Mouse (Mus musculus) myocyte (in vitro differentiated cells): ENCODE data around the gene Slc7a8. TPM values are rescaled to one million over a fixed set of nuclear protein-coding genes. Genes with fewer than 3 reads are reported as not detected.

Experiments
- H3K27me3 ChIP-seq: one replicate; pipeline ENCODE4 v1.6.1; 2011; ENCODE audit not compliant: control insufficient read depth, insufficient read depth, insufficient read length
- H3K36me3 ChIP-seq: one replicate; pipeline ENCODE4 v1.6.1; 2011; ENCODE audit not compliant: control insufficient read depth, insufficient read depth
- H3K4me2 ChIP-seq: one replicate; pipeline ENCODE4 v1.6.1; 2011; ENCODE audit warnings: low read depth, control low read depth
- H3K4me3 ChIP-seq: one replicate; pipeline ENCODE4 v1.5.1; 2011; ENCODE audit warnings: mild to moderate bottlenecking, control low read depth, moderate library complexity
- H3K79me2 ChIP-seq: one replicate; pipeline ENCODE4 v1.6.1; 2011; ENCODE audit not compliant: control insufficient read depth, insufficient read depth
- H3ac ChIP-seq: one replicate; pipeline ENCODE4 v1.6.1; 2011; ENCODE audit not compliant: control insufficient read depth, insufficient read length
- CEBPB ChIP-seq: IDR thresholded peaks from 2 replicates; pipeline ENCODE4 v1.6.1; 2011; ENCODE audit warnings: mild to moderate bottlenecking, moderate library complexity; ENCODE audit not compliant: poor library complexity, insufficient read depth, severe bottlenecking
- E2F4 ChIP-seq: IDR thresholded peaks from one replicate; pipeline ENCODE4 v1.6.1; 2011; ENCODE audit warnings: mild to moderate bottlenecking, control low read depth, moderate library complexity; ENCODE audit not compliant: insufficient read depth
- MAX ChIP-seq: IDR thresholded peaks from one replicate; pipeline ENCODE4 v1.6.1; 2011; ENCODE audit warnings: low read depth, mild to moderate bottlenecking, control low read depth
- MYOD1 ChIP-seq, 3 experiments: IDR thresholded peaks; one replicate each; pipeline ENCODE4 v1.6.1; 2011; ENCODE audit warnings: control low read depth in 2 of 3, low read depth in 2 of 3, mild to moderate bottlenecking in 2 of 3, moderate library complexity in 1 of 3; ENCODE audit not compliant: insufficient read length in 2 of 3, control insufficient read depth in 1 of 3
- MYOG ChIP-seq, 3 experiments: IDR thresholded peaks; one replicate each; pipeline ENCODE4 v1.6.1; 2011; ENCODE audit warnings: control low read depth in 2 of 3, low read depth in 2 of 3, mild to moderate bottlenecking in 2 of 3; ENCODE audit not compliant: insufficient read length in 2 of 3, control insufficient read depth in 1 of 3, insufficient read depth in 1 of 3
- POLR2A ChIP-seq: IDR thresholded peaks from one replicate; pipeline ENCODE4 v1.6.1; 2011; ENCODE audit warnings: low read depth, mild to moderate bottlenecking, control low read depth, moderate library complexity; ENCODE audit not compliant: insufficient read length
- POLR2AphosphoS2 ChIP-seq: IDR thresholded peaks from one replicate; pipeline ENCODE4 v1.6.1; 2011; ENCODE audit warnings: low read depth, control low read depth; ENCODE audit not compliant: insufficient read length
- REST ChIP-seq: IDR thresholded peaks from one replicate; pipeline ENCODE4 v1.6.1; 2011; ENCODE audit warnings: mild to moderate bottlenecking, control low read depth, moderate library complexity; ENCODE audit not compliant: insufficient read depth, insufficient read length
- SRF ChIP-seq: IDR thresholded peaks from one replicate; pipeline ENCODE4 v1.6.1; 2011; ENCODE audit warnings: low read depth; ENCODE audit not compliant: control insufficient read depth, insufficient read length
- TCF12 ChIP-seq: IDR thresholded peaks from one replicate; pipeline ENCODE4 v1.6.1; 2011; ENCODE audit warnings: mild to moderate bottlenecking, control low read depth; ENCODE audit not compliant: poor library complexity, insufficient read depth, severe bottlenecking
- TCF3 ChIP-seq: IDR thresholded peaks from one replicate; pipeline ENCODE4 v1.6.1; 2011; ENCODE audit warnings: low read depth, control low read depth; ENCODE audit not compliant: insufficient read length
- USF1 ChIP-seq: IDR thresholded peaks from one replicate; pipeline ENCODE4 v1.6.1; 2011; ENCODE audit warnings: low read depth, mild to moderate bottlenecking, control low read depth, moderate library complexity
- polyA plus RNA-seq: library from polyadenylated mRNA; unstranded; fragments of >200 nt; fragmentation: generic; extraction: Trizol; gene quantifications from one replicate; pipeline ENCODE4 v1.2.1, GENCODE M21; 2012; ENCODE audit warnings: missing spikeins

The Slc7a8 gene
- polyA plus RNA-seq, 1 experiment = not detected

DNA sequence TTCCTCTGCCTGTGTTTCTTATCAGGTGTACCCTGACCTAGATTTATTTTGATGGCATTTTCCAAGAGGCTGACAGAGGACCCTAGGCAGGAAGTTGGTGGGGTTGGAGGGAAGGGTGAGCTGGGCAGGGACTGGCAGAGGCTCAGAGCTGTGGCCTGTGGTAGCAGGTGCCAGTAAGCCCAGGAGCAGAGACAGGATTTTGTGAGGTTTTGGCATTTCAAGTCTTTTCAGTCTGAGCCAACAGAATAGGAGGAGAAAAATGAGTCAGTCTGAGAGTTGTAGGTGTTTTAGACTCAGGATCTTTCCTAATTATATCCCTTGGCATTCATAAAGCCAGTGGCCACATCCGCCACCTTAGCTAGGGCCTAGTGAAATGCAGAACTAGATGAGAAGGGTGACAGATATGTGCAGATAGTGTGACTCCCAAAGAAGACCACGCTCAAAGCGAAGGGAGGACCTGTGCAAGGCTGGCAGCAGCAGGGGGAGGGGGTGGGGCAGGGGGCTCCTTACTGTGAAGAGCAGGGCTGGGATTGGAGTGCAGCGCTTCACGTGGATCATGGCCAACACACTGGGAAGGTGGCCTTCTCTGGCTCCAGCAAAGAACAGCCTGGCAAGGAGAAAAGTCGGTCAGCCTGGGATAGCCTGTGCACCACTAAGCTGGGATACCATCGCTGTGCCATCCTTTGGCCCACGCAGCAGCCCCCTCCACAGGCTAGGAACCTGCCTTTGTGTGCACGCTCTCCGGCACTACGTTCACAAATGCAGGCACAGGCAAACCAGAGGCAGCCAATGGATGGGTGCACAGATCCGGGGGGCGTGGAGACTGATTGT, 52.7 kb downstream of the Slc7a8 start:
- Histone ChIP-seq H3ac (no peak overlapping the region), H3K79me2 (no peaks in the 10 kb centered on the region), H3K4me2 (no peak overlapping the region), H3K4me3 (no peak overlapping the region), H3K36me3 (no peaks in the 10 kb centered on the region), H3K27me3 (peaks cover 41% of the 10 kb centered on the region)
- TF ChIP-seq POLR2AphosphoS2 = no peak
- no peak for TF ChIP-seq SRF
- TF ChIP-seq POLR2A = no peak
- no peak for TF ChIP-seq MAX
- TF ChIP-seq REST = no peak
- no peak for TF ChIP-seq E2F4
- TF ChIP-seq MYOG (IDR thresholded peaks at IDR 0.05; ENCODE audit: control insufficient read depth in 1 of 3, insufficient read depth in 1 of 3, insufficient read length in 2 of 3, low read depth in 2 of 3) = no peak
- TF ChIP-seq MYOD1 (IDR thresholded peaks at IDR 0.05; ENCODE audit: control insufficient read depth in 1 of 3, insufficient read length in 2 of 3, low read depth in 2 of 3) = no peak
- no peak for TF ChIP-seq TCF3
- no peak for TF ChIP-seq TCF12
- no peak for TF ChIP-seq USF1
- no peak for TF ChIP-seq CEBPB

DNA sequence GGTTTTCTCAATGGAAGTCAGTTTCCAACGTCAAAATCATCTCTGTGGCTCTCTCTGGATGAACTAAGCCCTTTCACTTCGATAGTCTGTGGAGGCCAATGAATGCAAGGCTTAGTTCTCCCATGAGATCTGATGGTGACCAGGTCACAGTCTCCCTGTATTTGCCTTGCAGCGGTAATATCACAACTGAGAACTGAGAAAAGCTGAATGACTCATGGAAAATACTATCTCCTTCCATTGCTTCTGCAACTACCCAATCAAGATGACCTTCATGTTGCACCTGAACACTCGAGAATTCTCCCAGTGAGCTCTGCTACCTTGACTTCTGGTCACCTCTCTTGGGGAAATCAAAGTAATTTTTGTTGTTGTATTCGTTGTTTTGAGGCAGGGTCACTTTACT, 54.2 kb downstream of the Slc7a8 start:
- Histone ChIP-seq H3ac (no peak overlapping the region), H3K27me3 (peaks cover 44% of the 10 kb centered on the region), H3K79me2 (no peaks in the 10 kb centered on the region), H3K36me3 (no peaks in the 10 kb centered on the region), H3K4me2 (no peak overlapping the region), H3K4me3 (no peak overlapping the region)
- TF ChIP-seq CEBPB = no peak

DNA sequence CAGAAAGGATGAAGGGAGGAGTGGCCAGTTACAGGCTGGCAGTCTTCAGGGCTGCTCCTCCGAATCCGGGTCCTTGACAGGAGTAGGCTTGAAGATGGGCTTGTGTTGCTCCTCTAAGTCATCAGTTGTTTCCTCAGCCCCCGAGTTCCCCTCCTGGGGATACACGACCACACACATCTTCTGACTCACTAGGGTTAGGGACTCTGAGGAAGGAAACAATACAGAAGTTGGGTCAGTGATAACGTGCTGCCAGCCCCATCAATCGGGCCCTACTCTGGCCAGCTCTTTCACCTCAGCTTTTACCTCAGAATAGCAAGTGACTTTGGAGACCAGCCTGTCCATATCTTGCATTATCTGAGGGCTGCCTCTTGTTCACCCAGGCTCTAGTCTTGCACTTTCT, 57.7 kb downstream of the Slc7a8 start:
- H3K27me3 ChIP-seq = peaks cover 35% of the 10 kb centered on the region
- H3K79me2 ChIP-seq = no peaks in the 10 kb centered on the region
- no peak overlapping the region for H3ac ChIP-seq
- H3K36me3 ChIP-seq = no peaks in the 10 kb centered on the region
- TF ChIP-seq REST (no peak), TCF3 (no peak), MYOG (IDR thresholded peaks at IDR 0.05; ENCODE audit: control insufficient read depth in 1 of 3, insufficient read depth in 1 of 3, insufficient read length in 2 of 3, low read depth in 2 of 3) (no peak), MYOD1 (IDR thresholded peaks at IDR 0.05; ENCODE audit: control insufficient read depth in 1 of 3, insufficient read length in 2 of 3, low read depth in 2 of 3) (no peak), MAX (no peak), SRF (no peak), POLR2A (no peak), TCF12 (no peak), CEBPB (no peak), POLR2AphosphoS2 (no peak), E2F4 (no peak), USF1 (no peak)
- no peak overlapping the region for H3K4me3 ChIP-seq
- H3K4me2 ChIP-seq = no peak overlapping the region

DNA sequence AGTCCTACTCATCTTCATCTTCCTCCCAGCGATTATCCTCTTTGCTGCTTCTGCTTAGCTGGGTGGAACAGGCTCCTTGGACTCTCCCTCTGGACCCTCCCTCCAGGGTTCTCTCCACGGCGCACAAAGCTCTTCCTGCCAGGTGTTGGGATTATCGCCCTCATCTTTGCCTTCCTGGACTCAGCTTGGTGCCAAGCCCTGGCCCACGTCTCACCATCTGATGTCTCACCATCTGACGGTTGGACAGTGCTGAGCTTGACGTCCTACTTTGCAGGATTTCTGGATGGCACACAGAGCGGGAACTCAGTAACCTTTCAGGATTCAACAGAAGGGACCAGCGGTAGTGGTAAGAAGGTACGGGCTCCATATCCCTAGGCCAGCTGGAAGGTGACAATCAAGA, 60.0 kb downstream of the Slc7a8 start:
- H3K4me3 ChIP-seq = no peak overlapping the region
- H3K4me2 ChIP-seq = no peak overlapping the region
- H3K27me3 ChIP-seq = peaks cover 35% of the 10 kb centered on the region
- no peaks in the 10 kb centered on the region for H3K79me2 ChIP-seq
- no peaks in the 10 kb centered on the region for H3K36me3 ChIP-seq
- no peak for TF ChIP-seq TCF3
- no peak for TF ChIP-seq SRF
- TF ChIP-seq REST = no peak
- no peak for TF ChIP-seq CEBPB
- TF ChIP-seq POLR2AphosphoS2 = no peak
- no peak overlapping the region for H3ac ChIP-seq

DNA sequence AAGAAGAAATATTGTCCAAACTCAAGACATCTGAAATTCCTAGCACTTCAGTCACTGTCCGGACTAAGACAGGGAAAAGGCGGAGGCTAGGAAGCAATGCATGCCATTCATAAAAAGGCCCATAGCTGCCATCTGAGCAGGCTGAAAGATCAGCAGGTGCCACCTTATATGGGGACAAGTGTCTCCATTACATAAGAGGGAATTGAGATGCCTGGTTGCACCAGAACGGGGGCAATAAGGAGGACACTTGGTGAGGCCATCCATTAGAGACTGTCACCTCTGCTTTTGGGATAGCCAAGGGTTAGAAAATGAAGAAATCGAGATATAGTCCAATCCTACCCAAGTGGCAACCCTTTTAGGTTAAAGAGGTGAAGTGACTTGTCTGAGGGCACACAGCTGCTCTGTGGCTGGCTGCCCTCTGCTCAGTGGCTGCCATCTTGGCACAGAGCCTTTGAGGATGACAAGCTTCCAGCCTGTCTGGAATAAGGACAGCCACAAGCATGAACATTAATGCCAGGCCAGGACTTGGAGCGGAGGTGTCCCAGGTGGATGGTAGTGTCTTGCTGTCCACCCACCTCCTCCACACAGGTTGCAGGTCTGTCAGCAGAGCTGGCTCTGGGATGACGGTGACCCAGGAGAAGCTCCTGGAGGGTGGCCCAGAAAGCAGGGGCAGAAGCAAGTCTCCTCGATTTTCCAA, 60.9 kb downstream of the Slc7a8 start:
- Histone ChIP-seq H3K27me3 (peaks cover 35% of the 10 kb centered on the region), H3K4me2 (no peak overlapping the region), H3K79me2 (no peaks in the 10 kb centered on the region), H3K4me3 (no peak overlapping the region), H3ac (no peak overlapping the region), H3K36me3 (no peaks in the 10 kb centered on the region)
- TF ChIP-seq CEBPB (no peak), POLR2AphosphoS2 (no peak), MYOD1 (IDR thresholded peaks at IDR 0.05; ENCODE audit: control insufficient read depth in 1 of 3, insufficient read length in 2 of 3, low read depth in 2 of 3) (peak in 1 of 3 experiments; percentile 46), POLR2A (no peak), MYOG (IDR thresholded peaks at IDR 0.05; ENCODE audit: control insufficient read depth in 1 of 3, insufficient read depth in 1 of 3, insufficient read length in 2 of 3, low read depth in 2 of 3) (peak in 1 of 3 experiments; percentile 16)
